Mouse (Mus musculus) neural tube, embryonic 14.5 days (tissue): Measurements from ENCODE around the gene Vmn1r123. TPM values are rescaled to one million over a fixed set of nuclear protein-coding genes. Genes with fewer than 3 reads are reported as not detected.
"Not testable (repeated sequence)": the region's sequence is repeated elsewhere in the genome, so short reads cannot be mapped to it uniquely, and the experiment has no call there.

Source experiments
- ATAC-seq: fragments of 200-750 bp; cut with Nextera tagmentation; 2 replicates; pipeline ENCODE4 v1.8.0; 2017; ENCODE audit warnings: low read depth, mild to moderate bottlenecking, moderate TSS enrichment, moderate library complexity
- H3K27ac ChIP-seq: fragments of 300-500 bp; sonication (generic); 2 replicates; pipeline ENCODE4 v1.5.1; 2014; ENCODE audit warnings: low read depth, mild to moderate bottlenecking, control low read depth, low read length, moderate library complexity, mixed read lengths
- H3K27me3 ChIP-seq: fragments of 300-500 bp; sonication (generic); 2 replicates; pipeline ENCODE4 v1.6.1; 2014; ENCODE audit warnings: low read length; ENCODE audit not compliant: control insufficient read depth, insufficient read depth
- H3K36me3 ChIP-seq: fragments of 300-500 bp; sonication (generic); 2 replicates; pipeline ENCODE4 v1.6.1; 2014; ENCODE audit warnings: low read length, mixed read lengths; ENCODE audit not compliant: control insufficient read depth, insufficient read depth
- H3K4me1 ChIP-seq: fragments of 300-500 bp; sonication (generic); 2 replicates; pipeline ENCODE4 v1.6.1; 2014; ENCODE audit warnings: low read length; ENCODE audit not compliant: control insufficient read depth, insufficient read depth
- H3K4me2 ChIP-seq: fragments of 300-500 bp; sonication (generic); 2 replicates; pipeline ENCODE4 v1.6.1; 2014; ENCODE audit warnings: mild to moderate bottlenecking, low read depth, low read length, control low read depth
- H3K4me3 ChIP-seq: fragments of 300-500 bp; sonication (generic); 2 replicates; pipeline ENCODE4 v1.5.1; 2014; ENCODE audit warnings: low read depth, low read length, control low read depth, mixed read lengths
- H3K9ac ChIP-seq: fragments of 300-500 bp; sonication (generic); replicated peaks from 2 replicates; pipeline ENCODE4 v1.6.1; 2014; ENCODE audit warnings: low read depth, mild to moderate bottlenecking, control low read depth, low read length, mixed read lengths
- H3K9me3 ChIP-seq: fragments of 300-500 bp; sonication (generic); 2 replicates; pipeline ENCODE4 v1.6.1; 2016; ENCODE audit warnings: low read length; ENCODE audit not compliant: control insufficient read depth
- WGBS: fragments of 180-500 bp; shearing (Covaris S2); extraction: QIAGEN DNeasy Blood & Tissue Kit; methylation state at CpG from one replicate; pipeline ENCODE4 v1.1.7; 2014; 5-methylcytosine and 5-hydroxymethylcytosine counted together
- polyA plus RNA-seq: library from polyadenylated mRNA; unstranded; fragments of >200 nt; fragmentation: Nextera tagmentation; extraction: Ambion mirVana; gene quantifications from 2 replicates; pipeline ENCODE4 v1.2.1, GENCODE M21; 2014

Gene Vmn1r123
- not detected in 2 replicates for polyA plus RNA-seq

DNA sequence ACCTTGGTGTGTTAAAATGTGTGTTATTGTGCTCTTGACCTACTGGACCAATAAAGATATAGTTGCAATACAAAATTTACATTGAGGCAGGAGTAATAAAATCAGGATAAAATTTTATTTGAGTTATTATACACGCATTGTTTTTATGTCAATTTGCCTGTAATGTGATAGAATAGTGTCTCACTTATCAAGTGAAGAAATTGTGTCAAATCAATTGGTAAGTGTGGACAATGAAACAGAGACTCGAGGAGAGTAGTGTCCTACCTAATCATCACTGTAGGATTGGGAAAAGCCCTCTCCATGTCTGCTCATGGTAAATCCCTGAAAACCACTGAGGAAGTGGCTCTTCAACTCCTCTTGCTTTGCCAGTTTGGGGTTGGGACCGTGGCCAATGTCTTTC, at the start of gene Vmn1r123:
Gene Vmn1r123 (plus strand): TSS at position 301 of the 400 bp plus-strand sequence.
- H3K36me3 ChIP-seq, H3K4me2 ChIP-seq, H3K4me1 ChIP-seq, H3K9ac ChIP-seq, H3K27ac ChIP-seq, ATAC-seq, H3K27me3 ChIP-seq, H3K4me3 ChIP-seq, H3K9me3 ChIP-seq: not testable (repeated sequence)
- WGBS = 60% methylated on average over 1 of the region's 3 CpGs

- H3K4me2 ChIP-seq, H3K36me3 ChIP-seq, H3K27me3 ChIP-seq, H3K9me3 ChIP-seq, ATAC-seq, H3K9ac ChIP-seq, H3K27ac ChIP-seq, H3K4me1 ChIP-seq, H3K4me3 ChIP-seq: not testable (repeated sequence)
- 54% methylated on average over 2 of the region's 3 CpGs for whole genome bisulfite sequencing
Measured at GRCm38 (mm10) chr7:21134028-21134427, 28.0 kb upstream of the Vmn1r123 start, which contains the start of gene Vmn1r122. Gene Vmn1r122, minus strand, starts transcription at chr7:21134128.

- H3K36me3 ChIP-seq, H3K27ac ChIP-seq, H3K4me2 ChIP-seq, H3K4me1 ChIP-seq, ATAC-seq, H3K9me3 ChIP-seq, H3K9ac ChIP-seq, H3K27me3 ChIP-seq, H3K4me3 ChIP-seq: not testable (repeated sequence)
- 31% methylated on average over 1 of the region's 2 CpGs for WGBS
Measured at GRCm38 (mm10) chr7:21190323-21190722, 28.3 kb downstream of the Vmn1r123 start, which contains the start of gene Gm5157. Gene Gm5157, minus strand, starts transcription at chr7:21190423.

Other genes with a start within 250 kb of the Vmn1r123 start
- gene Vmn1r118, start 249.8 kb upstream of the Vmn1r123 start, polyA plus RNA-seq = not detected in 2 replicates
- gene Vmn1r119, start 149.7 kb upstream of the Vmn1r123 start, polyA plus RNA-seq = not detected in 2 replicates
- gene Vmn1r120, start 108.4 kb upstream of the Vmn1r123 start, polyA plus RNA-seq = not detected in 2 replicates
- gene Vmn1r121, start 63.7 kb upstream of the Vmn1r123 start, polyA plus RNA-seq = not detected in 2 replicates
- not detected in 2 replicates for gene Vmn1r122, start 28.1 kb upstream of the Vmn1r123 start, polyA plus RNA-seq
- gene Gm5157, start 28.2 kb downstream of the Vmn1r123 start, polyA plus RNA-seq = not detected in 2 replicates
- not detected in 2 replicates for gene Vmn1r124, start 98.4 kb downstream of the Vmn1r123 start, polyA plus RNA-seq
- gene Vmn1r125, start 110.0 kb downstream of the Vmn1r123 start, polyA plus RNA-seq = not detected in 2 replicates
- not detected in 2 replicates for gene Vmn1r126, start 139.3 kb downstream of the Vmn1r123 start, polyA plus RNA-seq
- not detected in 2 replicates for gene Vmn1r127, start 157.7 kb downstream of the Vmn1r123 start, polyA plus RNA-seq
- gene Vmn1r128, start 187.2 kb downstream of the Vmn1r123 start, polyA plus RNA-seq = not detected in 2 replicates
- not detected in 2 replicates for gene Vmn1r129, start 199.1 kb downstream of the Vmn1r123 start, polyA plus RNA-seq